Mouse (Mus musculus): Measurements from ENCODE around the gene Nfatc4.

GRCm38 (mm10) chr14:55880982-55881381 lies 58.0 kb downstream of the Nfatc4 start:
- no peak for TF ChIP-seq CTCF (IDR thresholded peaks at IDR 0.05; ENCODE audit: low read depth, low read length)
- no peak for TF ChIP-seq TAL1 (conservative IDR thresholded peaks at IDR 0.05; ENCODE audit: low read depth, low read length)
- no peak for TF ChIP-seq GATA1 (IDR thresholded peaks at IDR 0.05; ENCODE audit: borderline replicate concordance, low read length)

Measured in G1E (cell line).